Mouse (Mus musculus) stomach, postnatal 0 days (tissue): ENCODE data around the gene Plxnb2. TPM values are rescaled to one million over a fixed set of nuclear protein-coding genes. Genes with fewer than 3 reads are reported as not detected.
A peak's percentile ranks its signal among the peaks of the same experiment; 100 is the strongest.

ENCODE experiments used
- ATAC-seq: fragments of 200-750 bp; cut with Nextera tagmentation; 2 replicates; pipeline ENCODE4 v1.8.0; 2017; ENCODE audit not compliant: low FRiP score, low TSS enrichment
- DNase-seq: peaks from one replicate; pipeline ENCODE4 v3.0.0-alpha.2; 2016; ENCODE audit warnings: low spot score
- H3K27ac ChIP-seq: fragments of 300-500 bp; sonication (generic); replicated peaks from 2 replicates; pipeline ENCODE4 v1.5.1; 2014; ENCODE audit warnings: mild to moderate bottlenecking, control low read depth
- H3K27me3 ChIP-seq: fragments of 300-500 bp; sonication (generic); 2 replicates; pipeline ENCODE4 v1.6.1; 2014; ENCODE audit warnings: low read length; ENCODE audit not compliant: control insufficient read depth, insufficient read depth
- H3K36me3 ChIP-seq: fragments of 300-500 bp; sonication (generic); 2 replicates; pipeline ENCODE4 v1.6.1; 2014; ENCODE audit warnings: low read length, mixed read lengths; ENCODE audit not compliant: control insufficient read depth, insufficient read depth
- H3K4me1 ChIP-seq: fragments of 300-500 bp; sonication (generic); replicated peaks from 2 replicates; pipeline ENCODE4 v1.6.1; 2014; ENCODE audit warnings: antibody characterized with exemption; ENCODE audit not compliant: control insufficient read depth, insufficient read depth
- H3K4me2 ChIP-seq: fragments of 300-500 bp; sonication (generic); replicated peaks from 2 replicates; pipeline ENCODE4 v1.6.1; 2014; ENCODE audit warnings: low read depth, mild to moderate bottlenecking, control low read depth, moderate library complexity
- H3K4me3 ChIP-seq: fragments of 300-500 bp; sonication (generic); 2 replicates; pipeline ENCODE4 v1.5.1; 2014; ENCODE audit warnings: low read depth, low read length, control low read depth
- H3K9ac ChIP-seq: fragments of 300-500 bp; sonication (generic); 2 replicates; pipeline ENCODE4 v1.6.1; 2014; ENCODE audit warnings: mild to moderate bottlenecking, low read length, control low read depth, mixed read lengths
- H3K9me3 ChIP-seq: fragments of 300-500 bp; sonication (generic); 2 replicates; pipeline ENCODE4 v1.6.1; 2016; ENCODE audit warnings: low read length; ENCODE audit not compliant: control insufficient read depth
- CTCF ChIP-seq: IDR thresholded peaks from 2 replicates; pipeline ENCODE4 v1.5.1; 2016; ENCODE audit warnings: antibody characterized with exemption, low read depth, mild to moderate bottlenecking, moderate library complexity
- EP300 ChIP-seq: optimal IDR thresholded peaks from 2 replicates; pipeline ENCODE3; 2016; ENCODE audit warnings: antibody characterized with exemption
- WGBS: fragments of 180-500 bp; shearing (Covaris S2); extraction: QIAGEN DNeasy Blood & Tissue Kit; methylation state at CpG from one replicate; pipeline ENCODE4 v1.1.7; 2014; 5-methylcytosine and 5-hydroxymethylcytosine counted together
- polyA plus RNA-seq: library from polyadenylated mRNA; unstranded; fragments of >200 nt; fragmentation: Nextera tagmentation; extraction: Ambion mirVana; gene quantifications from 2 replicates; pipeline ENCODE4 v1.2.1, GENCODE M21; 2015

The Plxnb2 gene
- polyA plus RNA-seq, 1 experiment from 2014 or later = 75.2 TPM

DNA sequence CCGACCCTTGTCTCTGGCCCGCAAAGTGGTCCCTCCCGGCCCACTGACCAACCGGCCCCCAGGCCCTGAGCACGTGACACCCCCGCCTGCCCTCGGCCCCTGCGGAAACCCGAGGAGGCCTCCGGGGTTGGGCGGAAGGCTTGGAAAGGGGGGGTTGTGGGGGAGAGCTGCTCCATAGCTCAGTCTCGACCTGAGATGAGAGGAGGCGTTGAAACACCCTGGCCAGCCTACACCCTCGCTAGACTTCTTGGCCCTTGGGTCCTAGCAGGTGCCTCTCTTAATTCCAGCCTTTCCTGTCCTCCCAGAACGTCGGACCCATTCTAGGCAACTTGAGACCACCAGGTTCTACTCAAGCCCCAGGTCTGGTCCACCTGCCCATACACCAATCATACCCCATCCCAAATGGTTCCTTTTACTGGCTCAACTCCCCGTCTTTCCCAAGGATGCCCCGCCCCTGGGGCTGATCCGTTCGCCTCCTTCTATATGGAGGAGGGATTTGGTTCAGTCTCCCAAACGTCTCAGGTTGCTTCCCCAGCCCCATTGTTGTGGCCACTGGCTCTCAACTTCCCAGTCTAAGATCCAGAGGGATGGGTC lies 39.8 kb downstream of the Plxnb2 start, which contains the start of gene Mapk12:
Gene Mapk12 (minus strand): TSS at position 45 of the 594 bp plus-strand sequence.
- Histone ChIP-seq H3K4me2 (peak within 1 kb of the TSS; percentile 85), H3K27ac (peak within 1 kb of the TSS; percentile 35; the same call in 1 of the 2 replicates), H3K4me1 (no peaks in the 10 kb centered on the region), H3K9me3 (no peaks in the 10 kb centered on the region), H3K4me3 (peak within 1 kb of the TSS; percentile 53), H3K36me3 (no peaks in the 10 kb centered on the region), H3K9ac (peak within 1 kb of the TSS; percentile 61), H3K27me3 (peaks cover 5% of the 10 kb centered on the region)
- no peak for TF ChIP-seq EP300
- no peak for TF ChIP-seq CTCF
- ATAC-seq = peak; percentile 50
- under 1% methylated on average over 21 of the region's 21 CpGs for WGBS
- DNase-seq = peak; percentile 55

- ATAC-seq (peak; percentile 45; the same call in 1 of the 2 replicates), DNase-seq (peak; percentile 70)
- WGBS = under 1% methylated on average over 53 of the region's 53 CpGs
These were observed 40.4 kb downstream of the Plxnb2 start for GRCm38 (mm10) chr15:89140048-89140658.

GRCm38 (mm10) chr15:89138531-89138930 lies 42.1 kb downstream of the Plxnb2 start:
- 90% methylated on average over 6 of the region's 6 CpGs for WGBS
- no peak for DNase-seq
- H3K4me1 ChIP-seq = no peaks in the 10 kb centered on the region
- no peak overlapping the region for H3K4me2 ChIP-seq
- H3K36me3 ChIP-seq = no peaks in the 10 kb centered on the region
- TF ChIP-seq CTCF (no peak), EP300 (no peak)
- H3K4me3 ChIP-seq = no peak overlapping the region
- no peak for ATAC-seq
- H3K27ac ChIP-seq = no peak overlapping the region
- H3K9me3 ChIP-seq = no peaks in the 10 kb centered on the region
- no peak overlapping the region for H3K9ac ChIP-seq
- H3K27me3 ChIP-seq = peaks cover 5% of the 10 kb centered on the region

More at GRCm38 (mm10) chr15:89140048-89140658, 40.4 kb downstream of the Plxnb2 start:
- peak overlapping the region; percentile 85 for H3K4me2 ChIP-seq
- H3K4me3 ChIP-seq = peak overlapping the region; percentile 53
- TF ChIP-seq CTCF (no peak), EP300 (peak; percentile 11)
- peak overlapping the region; percentile 61 for H3K9ac ChIP-seq
- peak overlapping the region; percentile 35; the same call in 1 of the 2 replicates for H3K27ac ChIP-seq
- H3K36me3 ChIP-seq = no peaks in the 10 kb centered on the region
- peaks cover 5% of the 10 kb centered on the region for H3K27me3 ChIP-seq
- H3K9me3 ChIP-seq = no peaks in the 10 kb centered on the region
- no peaks in the 10 kb centered on the region for H3K4me1 ChIP-seq

DNA sequence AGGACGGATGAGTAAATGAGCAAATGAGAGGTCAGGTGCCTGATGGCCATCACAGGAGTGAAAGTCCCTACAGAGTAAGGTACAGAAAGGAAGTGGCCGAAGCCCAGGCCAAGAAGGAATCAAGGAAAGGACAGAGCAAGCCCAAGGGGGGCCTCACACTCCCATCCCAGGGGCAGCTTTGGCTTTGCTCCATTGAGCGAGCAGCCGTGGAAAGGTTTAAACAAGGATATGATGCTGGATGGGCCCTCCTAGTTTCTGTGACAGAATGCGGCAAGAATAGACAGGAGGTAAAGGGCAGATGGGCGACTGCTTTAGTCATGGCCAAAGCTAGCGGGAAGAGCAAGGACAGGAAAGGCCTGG lies 42.6 kb downstream of the Plxnb2 start:
- 82% methylated on average over 7 of the region's 7 CpGs for WGBS
- Histone ChIP-seq H3K27ac (no peak overlapping the region), H3K4me1 (no peaks in the 10 kb centered on the region), H3K4me3 (no peak overlapping the region), H3K4me2 (no peak overlapping the region), H3K9ac (no peak overlapping the region), H3K36me3 (no peaks in the 10 kb centered on the region), H3K27me3 (peaks cover 5% of the 10 kb centered on the region), H3K9me3 (no peaks in the 10 kb centered on the region)
- no peak for ATAC-seq
- no peak for DNase-seq
- TF ChIP-seq EP300 (no peak), CTCF (no peak)

GRCm38 (mm10) chr15:89137378-89138045 lies 43.1 kb downstream of the Plxnb2 start:
- Histone ChIP-seq H3K27me3 (peaks cover 5% of the 10 kb centered on the region), H3K4me1 (no peaks in the 10 kb centered on the region), H3K4me3 (no peak overlapping the region), H3K9ac (no peak overlapping the region), H3K9me3 (no peaks in the 10 kb centered on the region), H3K4me2 (no peak overlapping the region), H3K27ac (no peak overlapping the region), H3K36me3 (no peaks in the 10 kb centered on the region)
- TF ChIP-seq EP300 (no peak), CTCF (no peak)
- ATAC-seq (no peak), DNase-seq (no peak)
- 70% methylated on average over 11 of the region's 11 CpGs for WGBS
